Mouse (Mus musculus) ES-Bruce4 (cell line): ENCODE results near the gene A530032D15Rik.
"Not testable (repeated sequence)": the region's sequence is repeated elsewhere in the genome, so short reads cannot be mapped to it uniquely, and the experiment has no call there.

Experiments used
- CTCF ChIP-seq: IDR thresholded peaks from one replicate; pipeline ENCODE4 v1.8.1; 2011; ENCODE audit warnings: low read depth, low read length
- POLR2A ChIP-seq: IDR thresholded peaks from one replicate; pipeline ENCODE4 v1.8.1; 2011; ENCODE audit warnings: low read length; ENCODE audit not compliant: insufficient read depth

DNA sequence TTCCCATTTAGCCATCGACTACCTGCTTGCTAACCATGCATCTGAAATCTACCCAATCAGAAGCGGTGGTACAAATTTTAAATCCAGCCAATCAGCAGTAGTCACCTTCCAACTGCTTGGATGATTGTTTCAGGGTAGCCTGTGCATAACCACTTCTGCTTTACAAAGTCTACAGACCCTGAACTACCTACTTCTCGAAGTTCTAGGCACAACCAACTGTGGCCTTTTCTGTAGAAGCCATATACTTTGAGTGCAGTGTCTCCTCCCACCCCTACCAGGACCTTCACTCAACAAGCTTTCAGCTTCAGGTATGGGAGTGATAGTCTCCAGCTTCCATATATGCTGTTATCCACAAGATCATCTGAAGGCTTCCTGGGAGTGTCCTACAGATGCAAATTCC is 17.5 kb downstream of the A530032D15Rik start:
- TF ChIP-seq CTCF, POLR2A: not testable (repeated sequence)
